Mouse (Mus musculus) lung, adult 18-20 months (tissue): ENCODE results near the gene Sema6c.
"Not testable (repeated sequence)": the region's sequence is repeated elsewhere in the genome, so short reads cannot be mapped to it uniquely, and the experiment has no call there.

Experiments used
- DNase-seq, 2 experiments: peaks; one replicate each; pipeline ENCODE4 v3.0.0; 2022; ENCODE audit warnings: mixed read lengths in 2 of 2

Sema6c gene

GRCm38 (mm10) chr3:95159987-95160963, at the start of gene Sema6c:
Gene Sema6c (plus strand): TSS chr3:95160457.
- DNase-seq, result peak; percentile 89 to 91

GRCm38 (mm10) chr3:95110911-95111726, 49.1 kb upstream of the Sema6c start, which contains the start of gene Vps72:
Gene Vps72 (plus strand): TSS chr3:95111022.
- DNase-seq, result peak; percentile 91 to 93

- DNase-seq, result no peak
These were observed 47.5 kb upstream of the Sema6c start for GRCm38 (mm10) chr3:95112760-95113159.

- DNase-seq, result no peak
These were observed 42.5 kb upstream of the Sema6c start for GRCm38 (mm10) chr3:95117751-95118150.

- DNase-seq, result no peak
These were observed 38.7 kb upstream of the Sema6c start for GRCm38 (mm10) chr3:95121580-95121979.

GRCm38 (mm10) chr3:95124246-95124645, 36.0 kb upstream of the Sema6c start, which contains the start of gene Tmod4:
Gene Tmod4 (plus strand): TSS chr3:95124476.
- no peak for DNase-seq

- peak; percentile 68 to 74 for DNase-seq
These were observed 35.3 kb upstream of the Sema6c start for GRCm38 (mm10) chr3:95124972-95125371.

- no peak for DNase-seq
These were observed 31.0 kb upstream of the Sema6c start for GRCm38 (mm10) chr3:95129226-95129651.

GRCm38 (mm10) chr3:95130081-95130480, 30.2 kb upstream of the Sema6c start:
- DNase-seq, result no peak

- not testable (repeated sequence) for DNase-seq
These were observed 27.9 kb upstream of the Sema6c start for GRCm38 (mm10) chr3:95132389-95132788.

- no peak for DNase-seq
These were observed 27.1 kb upstream of the Sema6c start for GRCm38 (mm10) chr3:95133176-95133575.

- DNase-seq, result peak; percentile 93 to 96
These were observed 26.6 kb upstream of the Sema6c start, which contains the start of the genes Scnm1 and Lysmd1 for GRCm38 (mm10) chr3:95133680-95134101. Gene Scnm1 (minus strand): TSS chr3:95134011. Gene Lysmd1 (plus strand): TSS chr3:95134088.

- DNase-seq, result not testable (repeated sequence)
These were observed 26.1 kb upstream of the Sema6c start for GRCm38 (mm10) chr3:95134133-95134532.

- peak; percentile 72 to 79 for DNase-seq
These were observed 25.2 kb upstream of the Sema6c start for GRCm38 (mm10) chr3:95135023-95135422.

- DNase-seq, result no peak
These were observed 24.7 kb upstream of the Sema6c start for GRCm38 (mm10) chr3:95135433-95136052.

GRCm38 (mm10) chr3:95136336-95136735, 23.9 kb upstream of the Sema6c start:
- DNase-seq, result no peak

- no peak for DNase-seq
These were observed 20.5 kb upstream of the Sema6c start for GRCm38 (mm10) chr3:95139586-95140288.

GRCm38 (mm10) chr3:95140289-95140595, 20.0 kb upstream of the Sema6c start:
- DNase-seq, result no peak

- no peak for DNase-seq
These were observed 19.5 kb upstream of the Sema6c start for GRCm38 (mm10) chr3:95140795-95141194.

- DNase-seq, result no peak
These were observed 18.8 kb upstream of the Sema6c start for GRCm38 (mm10) chr3:95141474-95141873.

GRCm38 (mm10) chr3:95141952-95142616, 18.2 kb upstream of the Sema6c start, which contains the start of gene Tnfaip8l2:
Gene Tnfaip8l2 (minus strand): TSS chr3:95142360.
- peak; percentile 54 to 69 for DNase-seq
